Mouse (Mus musculus): ENCODE results near the gene H3f3a. TPM values are rescaled to one million over a fixed set of nuclear protein-coding genes. Genes with fewer than 3 reads are reported as not detected.

The H3f3a gene
- polyA plus RNA-seq (2014; fragmentation: Nextera tagmentation; extraction: Ambion mirVana), result 2,358 and 2,465 TPM in 2 replicates

- H3K4me3 ChIP-seq (ENCODE audit: low read depth, low read length), result peak within 1 kb of the TSS; percentile 73
- 2% methylated on average over 65 of the region's 69 CpGs for WGBS
- H3K27me3 ChIP-seq (ENCODE audit: insufficient read depth, low read length), result no peaks in the 10 kb centered on the region
- ATAC-seq (ENCODE audit: insufficient read depth) (peak; percentile 78), DNase-seq (peak; percentile 89)
- no peak for TF ChIP-seq CTCF (IDR thresholded peaks at IDR 0.05; ENCODE audit: low read depth)
- H3K9ac ChIP-seq, result peak within 1 kb of the TSS; percentile 98
- H3K9me3 ChIP-seq (ENCODE audit: low read depth, low read length), result no peaks in the 10 kb centered on the region
- peaks cover 15% of the 10 kb centered on the region; the same call in 1 of the 2 replicates for H3K4me1 ChIP-seq (ENCODE audit: insufficient read depth)
- H3K36me3 ChIP-seq (ENCODE audit: insufficient read depth), result peaks cover 20% of the 10 kb centered on the region
- H3K4me2 ChIP-seq, result peak within 1 kb of the TSS; percentile 72
- H3K27ac ChIP-seq (ENCODE audit: low read depth), result peak within 1 kb of the TSS; percentile 100
These were observed at the start of gene H3f3a for GRCm38 (mm10) chr1:180813885-180814740. Gene H3f3a, minus strand, starts transcription at chr1:180813943.

DNA sequence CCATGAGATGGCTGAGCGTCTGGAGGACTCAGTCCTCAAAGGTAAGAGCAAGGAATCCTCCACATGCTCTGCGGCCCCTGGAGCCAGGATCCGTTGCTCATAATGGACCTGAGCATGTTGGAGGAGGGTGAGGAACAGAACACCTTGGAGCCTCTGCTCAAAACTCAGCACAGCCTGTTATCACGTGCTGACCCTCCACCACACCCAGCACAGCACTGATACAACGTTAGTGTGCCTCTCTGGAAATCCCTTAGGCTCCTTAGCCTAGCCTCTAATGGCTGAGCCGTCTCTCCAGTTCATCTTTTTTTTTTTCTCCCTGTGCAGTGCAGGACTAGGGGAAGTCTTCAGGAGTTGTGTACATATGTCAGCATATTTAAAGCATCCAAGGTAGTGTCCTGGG lies 46.3 kb upstream of the H3f3a start:
- no peaks in the 10 kb centered on the region for H3K9me3 ChIP-seq (ENCODE audit: low read depth, low read length)
- 82% methylated on average over 6 of the region's 6 CpGs for WGBS
- no peak for ATAC-seq (ENCODE audit: insufficient read depth)
- no peak overlapping the region for H3K9ac ChIP-seq
- no peak for DNase-seq
- H3K4me2 ChIP-seq, result no peak overlapping the region
- H3K27ac ChIP-seq (ENCODE audit: low read depth), result no peak overlapping the region
- H3K4me3 ChIP-seq (ENCODE audit: low read depth, low read length), result no peak overlapping the region
- no peaks in the 10 kb centered on the region for H3K4me1 ChIP-seq (ENCODE audit: insufficient read depth)
- TF ChIP-seq CTCF (IDR thresholded peaks at IDR 0.05; ENCODE audit: low read depth), result no peak
- no peaks in the 10 kb centered on the region for H3K27me3 ChIP-seq (ENCODE audit: insufficient read depth, low read length)
- peaks cover 90% of the 10 kb centered on the region for H3K36me3 ChIP-seq (ENCODE audit: insufficient read depth)

DNA sequence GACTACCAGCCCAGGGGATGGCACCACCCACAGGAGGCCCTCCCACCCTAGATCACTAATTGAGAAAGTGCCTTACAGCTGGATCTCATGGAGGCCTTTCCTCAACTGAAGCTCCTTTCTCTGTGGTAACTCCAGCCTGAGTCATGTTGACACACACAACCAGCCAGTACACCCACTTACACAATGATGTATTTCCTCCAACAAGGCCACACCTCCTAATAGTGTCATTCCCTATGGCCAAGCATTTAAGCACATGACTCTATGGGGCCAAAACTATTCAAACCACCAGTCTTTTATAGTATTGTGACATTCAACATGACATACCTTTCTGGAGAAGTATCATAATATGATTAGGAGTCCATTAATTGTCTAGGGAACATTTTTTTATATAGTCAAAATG lies 45.0 kb upstream of the H3f3a start:
- Histone ChIP-seq H3K36me3 (ENCODE audit: insufficient read depth) (peaks cover 78% of the 10 kb centered on the region), H3K4me2 (no peak overlapping the region), H3K9me3 (ENCODE audit: low read depth, low read length) (no peaks in the 10 kb centered on the region), H3K4me1 (ENCODE audit: insufficient read depth) (no peaks in the 10 kb centered on the region), H3K27me3 (ENCODE audit: insufficient read depth, low read length) (no peaks in the 10 kb centered on the region), H3K4me3 (ENCODE audit: low read depth, low read length) (no peak overlapping the region), H3K9ac (no peak overlapping the region), H3K27ac (ENCODE audit: low read depth) (no peak overlapping the region)
- ATAC-seq (ENCODE audit: insufficient read depth) (no peak), DNase-seq (no peak)
- no peak for TF ChIP-seq CTCF (IDR thresholded peaks at IDR 0.05; ENCODE audit: low read depth)

DNA sequence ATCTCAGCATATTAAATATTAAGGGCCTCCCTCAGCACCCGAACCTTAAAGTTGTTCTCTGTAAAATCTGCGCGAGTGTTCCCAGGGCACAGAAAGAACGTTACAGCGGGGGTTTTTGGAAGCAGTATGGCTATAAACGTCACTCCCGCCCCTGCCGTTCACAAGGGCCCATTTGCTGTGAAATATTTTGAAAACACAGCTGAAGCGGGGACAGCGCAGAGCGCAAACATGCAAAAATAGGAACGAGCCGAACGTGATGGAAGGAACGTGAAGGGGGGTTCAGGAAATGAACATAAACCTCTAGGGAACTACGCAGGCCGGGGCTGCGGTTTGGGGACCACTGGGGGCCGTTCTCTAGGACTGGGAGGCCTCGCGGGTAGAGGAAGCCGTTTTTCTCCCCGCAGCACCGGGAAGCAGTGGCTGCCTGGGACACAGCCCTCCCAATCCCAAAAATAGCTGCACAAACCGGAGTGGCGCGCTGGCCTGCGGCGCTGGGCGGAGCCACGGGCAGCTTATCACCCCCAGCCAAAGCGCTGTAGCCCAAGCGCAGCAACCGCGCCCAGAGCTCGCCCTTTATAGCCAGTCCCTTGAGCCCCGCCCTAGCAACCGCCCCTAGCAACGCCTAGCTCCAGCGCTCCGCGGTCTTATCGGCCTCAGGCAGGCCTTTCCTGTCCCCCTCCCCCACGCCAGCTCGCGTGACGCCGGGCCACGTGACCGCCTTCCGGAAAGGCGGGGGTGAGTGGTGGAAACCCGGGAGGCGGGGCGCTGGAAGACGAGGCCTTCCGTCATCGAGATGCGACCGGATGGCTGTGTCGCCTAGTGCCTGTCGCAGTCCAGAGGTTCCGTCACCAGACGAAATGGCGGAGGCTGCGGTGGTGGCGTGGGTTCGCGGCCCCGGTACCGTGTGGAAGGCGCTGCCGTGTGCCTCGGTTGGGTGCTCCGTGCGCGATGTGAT lies 36.9 kb upstream of the H3f3a start, which contains the start of gene Sde2:
Gene Sde2 (plus strand): TSS at position 812 of the 955 bp plus-strand sequence.
- Histone ChIP-seq H3K4me3 (ENCODE audit: low read depth, low read length) (peak within 1 kb of the TSS; percentile 86), H3K36me3 (ENCODE audit: insufficient read depth) (peaks cover 3% of the 10 kb centered on the region; the same call in 1 of the 2 replicates), H3K9ac (peak within 1 kb of the TSS; percentile 92), H3K9me3 (ENCODE audit: low read depth, low read length) (no peaks in the 10 kb centered on the region), H3K4me2 (peak within 1 kb of the TSS; percentile 86), H3K4me1 (ENCODE audit: insufficient read depth) (peaks cover 28% of the 10 kb centered on the region), H3K27me3 (ENCODE audit: insufficient read depth, low read length) (no peaks in the 10 kb centered on the region), H3K27ac (ENCODE audit: low read depth) (peak within 1 kb of the TSS; percentile 99)
- no peak for TF ChIP-seq CTCF (IDR thresholded peaks at IDR 0.05; ENCODE audit: low read depth)
- DNase-seq (peak; percentile 100), ATAC-seq (ENCODE audit: insufficient read depth) (peak; percentile 97)
- WGBS, result under 1% methylated on average over 77 of the region's 77 CpGs

- H3K9me3 ChIP-seq (ENCODE audit: low read depth, low read length), result no peaks in the 10 kb centered on the region
- 31% methylated on average over 11 of the region's 11 CpGs for WGBS
These were observed 36.1 kb upstream of the H3f3a start for GRCm38 (mm10) chr1:180849701-180850301.

DNA sequence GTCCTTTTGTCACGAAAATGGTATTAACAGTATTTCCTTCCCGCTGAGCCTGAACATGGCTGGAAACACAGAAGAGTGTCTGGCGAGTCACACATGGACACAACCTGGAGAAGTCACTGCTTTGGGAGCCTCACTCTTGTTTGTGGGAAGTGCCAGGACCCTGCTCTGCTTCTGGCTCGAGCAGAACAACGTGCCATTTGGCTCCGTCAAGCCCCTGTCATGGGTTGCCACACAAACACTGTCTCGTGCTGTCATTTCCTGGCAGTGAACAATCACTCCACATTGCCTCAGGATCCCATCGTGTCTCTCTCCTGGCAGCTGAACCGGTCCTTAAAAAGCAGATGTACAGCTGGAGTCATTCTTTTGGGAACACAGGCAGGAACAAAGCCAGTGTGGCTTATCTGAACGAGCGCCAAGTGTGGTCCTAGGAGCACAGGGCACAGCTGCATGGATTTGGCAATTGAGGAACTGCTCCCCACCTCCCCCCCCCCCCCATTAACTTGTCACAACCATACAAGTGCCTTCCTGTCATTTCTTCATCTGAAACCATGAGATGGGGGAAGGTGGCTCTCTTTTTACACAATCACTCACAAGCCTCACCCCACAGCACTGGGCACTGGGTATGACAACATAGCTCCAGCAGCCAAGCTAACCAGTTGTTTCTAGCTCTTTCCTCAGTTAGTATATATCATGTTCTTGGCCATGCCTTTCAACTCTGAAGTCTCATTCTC lies 34.9 kb upstream of the H3f3a start:
- Histone ChIP-seq H3K36me3 (ENCODE audit: insufficient read depth) (no peaks in the 10 kb centered on the region), H3K27ac (ENCODE audit: low read depth) (peak overlapping the region; percentile 99), H3K9ac (peak overlapping the region; percentile 35), H3K9me3 (ENCODE audit: low read depth, low read length) (no peaks in the 10 kb centered on the region), H3K4me3 (ENCODE audit: low read depth, low read length) (peak overlapping the region; percentile 31), H3K4me1 (ENCODE audit: insufficient read depth) (peaks cover 28% of the 10 kb centered on the region), H3K27me3 (ENCODE audit: insufficient read depth, low read length) (no peaks in the 10 kb centered on the region), H3K4me2 (peak overlapping the region; percentile 65)
- ATAC-seq (ENCODE audit: insufficient read depth) (peak; percentile 7; the same call in 1 of the 2 replicates), DNase-seq (peak; percentile 73)
- 12% methylated on average over 11 of the region's 11 CpGs for WGBS
- TF ChIP-seq CTCF (IDR thresholded peaks at IDR 0.05; ENCODE audit: low read depth), result no peak

More at GRCm38 (mm10) chr1:180849701-180850301, 36.1 kb upstream of the H3f3a start:
- peak overlapping the region; percentile 99 for H3K27ac ChIP-seq (ENCODE audit: low read depth)
- TF ChIP-seq CTCF (IDR thresholded peaks at IDR 0.05; ENCODE audit: low read depth), result no peak
- H3K36me3 ChIP-seq (ENCODE audit: insufficient read depth), result no peaks in the 10 kb centered on the region
- no peak for ATAC-seq (ENCODE audit: insufficient read depth)
- peak overlapping the region; percentile 70 for H3K9ac ChIP-seq
- H3K4me2 ChIP-seq, result peak overlapping the region; percentile 76
- H3K27me3 ChIP-seq (ENCODE audit: insufficient read depth, low read length), result no peaks in the 10 kb centered on the region
- H3K4me1 ChIP-seq (ENCODE audit: insufficient read depth), result peaks cover 28% of the 10 kb centered on the region
- peak overlapping the region; percentile 86 for H3K4me3 ChIP-seq (ENCODE audit: low read depth, low read length)
- peak; percentile 41 for DNase-seq

All from lung, embryonic 14.5 days (tissue).